Mouse (Mus musculus): Measurements from ENCODE around the gene Sardh. TPM values are rescaled to one million over a fixed set of nuclear protein-coding genes. Genes with fewer than 3 reads are reported as not detected.

Gene Sardh
- total and polyA plus RNA-seq, 3 experiments, result 4.7 to 19.1 (median 6.5) TPM

DNA sequence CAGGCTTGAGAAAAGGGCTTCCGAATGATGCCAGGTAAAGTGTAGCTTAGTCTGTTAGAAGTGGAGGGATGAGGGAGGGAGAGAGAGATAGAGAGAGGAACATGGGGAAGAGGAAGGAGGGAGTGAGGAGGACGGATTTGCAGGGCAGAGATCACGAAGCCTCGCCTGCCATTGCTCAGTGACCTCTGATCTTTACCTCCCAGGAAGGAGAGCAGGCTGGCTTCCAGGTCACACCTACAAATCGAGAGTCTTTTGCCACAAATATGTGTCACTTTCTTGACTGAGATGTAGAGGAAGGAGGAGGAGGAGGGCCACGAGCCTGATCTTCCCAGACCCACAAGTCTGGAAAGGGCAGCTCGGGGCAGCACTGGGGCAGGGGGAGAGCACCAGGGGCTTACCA, 36.3 kb upstream of the Sardh start:
- Histone ChIP-seq H3K27me3 (ENCODE audit: control insufficient read depth, insufficient read depth, low read length) (no peaks in the 10 kb centered on the region), H3K4me1 (ENCODE audit: control insufficient read depth, insufficient read depth, low read length) (no peaks in the 10 kb centered on the region; the same call in 1 of the 2 replicates), H3K36me3 (ENCODE audit: control insufficient read depth, insufficient read depth, low read length) (no peaks in the 10 kb centered on the region), H3K79me2 (replicated peaks; ENCODE audit: control insufficient read depth, insufficient read depth, low read length) (no peaks in the 10 kb centered on the region), H3K27ac (no peak overlapping the region), H3K9ac (ENCODE audit: low read depth, low read length) (no peak overlapping the region), H3K4me3 (no peak overlapping the region)
- 64% methylated on average over 7 of the region's 7 CpGs for WGBS
- DNase-seq, result no peak
- no peak for TF ChIP-seq POLR2A (IDR thresholded peaks at IDR 0.05; ENCODE audit: insufficient read depth, low read depth, low read length)
- TF ChIP-seq EP300 (IDR thresholded peaks at IDR 0.05; ENCODE audit: insufficient read depth, low read depth, low read length), result no peak
- no peak for TF ChIP-seq CTCF (IDR thresholded peaks at IDR 0.05)
- intact Hi-C loops (cut with DNase I), result loop anchor here (10.0 kb wide), 1 partner anchor 230 kb away; the partner anchor contains the start of gene Wdr5

DNA sequence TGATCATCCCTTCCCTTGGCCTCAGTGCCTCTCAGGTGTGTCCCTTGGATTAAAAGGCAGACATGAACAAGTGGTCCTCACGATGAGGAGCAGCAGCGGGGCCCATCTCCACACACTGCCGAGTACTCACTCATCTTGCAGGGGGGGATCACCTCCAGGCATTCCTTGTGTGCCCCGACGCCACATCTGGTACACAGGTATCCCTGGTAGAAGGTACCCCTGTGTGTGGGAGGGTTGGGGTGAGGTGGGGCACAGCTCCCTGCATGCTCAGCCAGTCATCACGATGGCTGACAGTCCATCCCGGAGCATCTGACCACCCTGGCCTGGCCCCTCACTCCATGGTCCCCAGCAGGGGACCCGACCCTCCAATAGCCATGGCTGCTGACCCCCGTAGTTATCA, 33.6 kb upstream of the Sardh start:
- Histone ChIP-seq H3K4me3 (no peak overlapping the region), H3K27me3 (ENCODE audit: control insufficient read depth, insufficient read depth, low read length) (no peaks in the 10 kb centered on the region), H3K36me3 (ENCODE audit: control insufficient read depth, insufficient read depth, low read length) (no peaks in the 10 kb centered on the region), H3K9ac (ENCODE audit: low read depth, low read length) (no peak overlapping the region), H3K4me1 (ENCODE audit: control insufficient read depth, insufficient read depth, low read length) (no peaks in the 10 kb centered on the region; the same call in 1 of the 2 replicates), H3K79me2 (replicated peaks; ENCODE audit: control insufficient read depth, insufficient read depth, low read length) (no peaks in the 10 kb centered on the region), H3K27ac (no peak overlapping the region)
- 95% methylated on average over 9 of the region's 9 CpGs for WGBS
- TF ChIP-seq CTCF (IDR thresholded peaks at IDR 0.05) (no peak), EP300 (IDR thresholded peaks at IDR 0.05; ENCODE audit: insufficient read depth, low read depth, low read length) (no peak), POLR2A (IDR thresholded peaks at IDR 0.05; ENCODE audit: insufficient read depth, low read depth, low read length) (no peak)
- intact Hi-C loops (cut with DNase I), result loop anchor here (2.0 to 10.0 kb wide), 2 partner anchors 147 to 233 kb away; partner anchors contain the start of gene Wdr5
- DNase-seq, result no peak

DNA sequence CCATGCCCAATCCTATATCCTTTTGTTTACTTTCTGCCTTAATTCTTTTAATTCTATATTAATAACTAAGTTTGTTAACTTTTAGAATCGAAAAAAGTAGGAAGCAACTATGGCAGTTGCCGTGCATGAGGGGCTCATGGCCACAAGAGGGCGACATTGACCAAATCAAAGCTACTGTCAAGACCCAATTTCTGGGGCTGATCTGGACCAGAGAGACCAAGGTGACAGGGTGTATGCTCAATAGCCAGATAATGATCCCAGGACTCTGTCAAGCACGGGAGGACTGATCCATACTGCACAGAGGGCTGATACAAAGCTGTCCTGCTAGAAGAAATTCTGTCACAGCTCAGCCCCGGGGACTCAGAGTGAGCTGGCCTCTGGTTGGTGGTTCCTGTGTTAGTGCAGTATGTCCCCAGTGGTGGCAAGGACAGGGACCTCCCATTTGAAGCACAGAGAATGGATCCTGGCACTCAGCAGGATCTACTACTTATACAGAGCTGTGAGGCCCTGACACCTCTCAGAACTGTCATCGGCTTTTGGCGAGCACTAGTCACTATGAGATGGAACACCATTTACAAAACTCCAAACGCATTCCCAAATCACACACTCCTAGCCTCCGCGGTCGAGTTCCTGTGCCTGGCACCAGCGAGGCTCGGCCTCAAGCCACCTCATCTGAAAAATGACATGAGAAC, 32.9 kb upstream of the Sardh start:
- H3K79me2 ChIP-seq (replicated peaks; ENCODE audit: control insufficient read depth, insufficient read depth, low read length), result no peaks in the 10 kb centered on the region
- no peak overlapping the region for H3K4me3 ChIP-seq
- WGBS, result 58% methylated on average over 13 of the region's 13 CpGs
- peak; percentile 67 to 76 for DNase-seq
- H3K36me3 ChIP-seq (ENCODE audit: control insufficient read depth, insufficient read depth, low read length), result no peaks in the 10 kb centered on the region
- peak; percentile 62; the same call in 1 of the 2 replicates for TF ChIP-seq EP300 (IDR thresholded peaks at IDR 0.05; ENCODE audit: insufficient read depth, low read depth, low read length)
- TF ChIP-seq CTCF (IDR thresholded peaks at IDR 0.05), result peak; percentile 95
- TF ChIP-seq POLR2A (IDR thresholded peaks at IDR 0.05; ENCODE audit: insufficient read depth, low read depth, low read length), result no peak
- H3K27ac ChIP-seq, result no peak overlapping the region
- H3K9ac ChIP-seq (ENCODE audit: low read depth, low read length), result no peak overlapping the region
- intact Hi-C loops (cut with DNase I), result loop anchor here (2.0 to 10.0 kb wide), 2 partner anchors 148 to 234 kb away; partner anchors contain the start of gene Wdr5
- no peaks in the 10 kb centered on the region; the same call in 1 of the 2 replicates for H3K4me1 ChIP-seq (ENCODE audit: control insufficient read depth, insufficient read depth, low read length)
- no peaks in the 10 kb centered on the region for H3K27me3 ChIP-seq (ENCODE audit: control insufficient read depth, insufficient read depth, low read length)

DNA sequence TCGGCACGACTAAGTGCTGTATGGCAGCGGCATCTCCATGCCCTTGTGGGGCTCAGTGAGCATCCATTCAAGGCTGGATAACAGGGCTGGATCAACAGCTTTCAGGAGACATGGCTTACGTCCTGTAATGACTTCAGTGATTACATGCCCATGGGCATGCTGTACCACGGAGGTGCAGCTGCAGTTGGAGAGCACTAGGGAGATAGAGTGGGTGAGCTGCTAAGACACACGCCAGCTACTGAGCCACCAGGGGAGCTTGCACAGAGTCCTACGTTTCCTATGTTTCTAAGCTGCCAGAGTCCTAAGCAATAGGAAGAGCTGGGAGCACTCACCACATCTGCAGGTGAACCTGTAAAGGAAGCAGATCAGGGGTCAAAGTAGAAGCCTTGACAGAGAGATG, 30.7 kb upstream of the Sardh start:
- H3K9ac ChIP-seq (ENCODE audit: low read depth, low read length), result no peak overlapping the region
- no peak for TF ChIP-seq CTCF (IDR thresholded peaks at IDR 0.05)
- no peak for TF ChIP-seq EP300 (IDR thresholded peaks at IDR 0.05; ENCODE audit: insufficient read depth, low read depth, low read length)
- no peak for TF ChIP-seq POLR2A (IDR thresholded peaks at IDR 0.05; ENCODE audit: insufficient read depth, low read depth, low read length)
- H3K36me3 ChIP-seq (ENCODE audit: control insufficient read depth, insufficient read depth, low read length), result no peaks in the 10 kb centered on the region
- H3K4me1 ChIP-seq (ENCODE audit: control insufficient read depth, insufficient read depth, low read length), result no peaks in the 10 kb centered on the region; the same call in 1 of the 2 replicates
- 94% methylated on average over 7 of the region's 7 CpGs for WGBS
- H3K27me3 ChIP-seq (ENCODE audit: control insufficient read depth, insufficient read depth, low read length), result no peaks in the 10 kb centered on the region
- H3K27ac ChIP-seq, result no peak overlapping the region
- DNase-seq, result no peak
- H3K4me3 ChIP-seq, result no peak overlapping the region
- H3K79me2 ChIP-seq (replicated peaks; ENCODE audit: control insufficient read depth, insufficient read depth, low read length), result no peaks in the 10 kb centered on the region
- intact Hi-C loops (cut with DNase I), result no loop called here

DNA sequence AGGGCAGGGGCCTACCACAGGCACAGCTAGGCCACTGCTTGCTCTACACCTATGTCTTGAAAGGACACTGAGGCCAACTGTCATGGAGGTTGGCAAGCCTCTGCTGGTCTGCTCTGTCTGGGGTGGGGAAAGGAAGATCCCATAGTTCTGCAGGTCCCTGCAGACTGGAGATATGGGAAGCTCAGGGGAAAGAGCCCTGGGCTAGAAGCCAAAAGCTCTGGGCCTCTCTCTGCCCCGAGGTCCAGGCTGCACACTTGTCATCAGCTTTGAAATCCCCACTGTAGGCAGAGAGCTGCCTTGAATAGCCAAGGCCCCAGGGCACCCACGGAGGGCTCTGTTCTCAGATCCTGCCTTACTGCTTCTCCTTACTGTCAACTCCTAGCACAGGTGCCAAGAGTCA, 20.2 kb upstream of the Sardh start:
- H3K4me3 ChIP-seq, result no peak overlapping the region
- H3K36me3 ChIP-seq (ENCODE audit: control insufficient read depth, insufficient read depth, low read length), result no peaks in the 10 kb centered on the region
- H3K9ac ChIP-seq (ENCODE audit: low read depth, low read length), result no peak overlapping the region
- DNase-seq, result no peak
- no peak for TF ChIP-seq CTCF (IDR thresholded peaks at IDR 0.05)
- intact Hi-C loops (cut with DNase I), result no loop called here
- H3K4me1 ChIP-seq (ENCODE audit: control insufficient read depth, insufficient read depth, low read length), result no peaks in the 10 kb centered on the region
- no peaks in the 10 kb centered on the region for H3K79me2 ChIP-seq (replicated peaks; ENCODE audit: control insufficient read depth, insufficient read depth, low read length)
- 20% methylated on average over 2 of the region's 2 CpGs for WGBS
- H3K27me3 ChIP-seq (ENCODE audit: control insufficient read depth, insufficient read depth, low read length), result no peaks in the 10 kb centered on the region
- no peak overlapping the region for H3K27ac ChIP-seq

DNA sequence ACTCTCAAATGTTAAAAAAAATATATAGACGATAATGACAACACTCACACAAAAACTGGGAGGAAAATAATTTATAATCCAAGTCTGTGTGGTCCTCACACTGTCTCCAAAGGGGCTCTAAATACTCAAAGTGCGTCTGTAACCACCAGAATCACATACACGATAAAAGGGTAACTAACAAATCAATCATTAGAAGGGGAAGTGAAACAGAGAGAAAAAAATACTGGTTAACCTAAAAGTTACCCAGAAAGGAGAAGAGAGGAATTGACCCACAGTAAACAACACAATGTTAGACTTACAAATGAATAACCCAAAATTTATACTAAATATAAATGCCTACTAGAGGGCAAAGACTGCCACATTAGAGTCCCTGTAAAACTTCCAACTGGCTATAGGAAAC, 17.7 kb upstream of the Sardh start:
- H3K27ac ChIP-seq, result no peak overlapping the region
- no peak for DNase-seq
- peaks cover 2% of the 10 kb centered on the region; the same call in 1 of the 2 replicates for H3K4me1 ChIP-seq (ENCODE audit: control insufficient read depth, insufficient read depth, low read length)
- no peak for TF ChIP-seq CTCF (IDR thresholded peaks at IDR 0.05)
- TF ChIP-seq EP300 (IDR thresholded peaks at IDR 0.05; ENCODE audit: insufficient read depth, low read depth, low read length), result no peak
- TF ChIP-seq POLR2A (IDR thresholded peaks at IDR 0.05; ENCODE audit: insufficient read depth, low read depth, low read length), result no peak
- no peaks in the 10 kb centered on the region for H3K27me3 ChIP-seq (ENCODE audit: control insufficient read depth, insufficient read depth, low read length)
- no peak overlapping the region for H3K4me3 ChIP-seq
- H3K9ac ChIP-seq (ENCODE audit: low read depth, low read length), result no peak overlapping the region
- intact Hi-C loops (cut with DNase I), result no loop called here
- 74% methylated on average over 3 of the region's 3 CpGs for WGBS
- no peaks in the 10 kb centered on the region for H3K79me2 ChIP-seq (replicated peaks; ENCODE audit: control insufficient read depth, insufficient read depth, low read length)
- no peaks in the 10 kb centered on the region for H3K36me3 ChIP-seq (ENCODE audit: control insufficient read depth, insufficient read depth, low read length)
